In the genomic region with DNA sequence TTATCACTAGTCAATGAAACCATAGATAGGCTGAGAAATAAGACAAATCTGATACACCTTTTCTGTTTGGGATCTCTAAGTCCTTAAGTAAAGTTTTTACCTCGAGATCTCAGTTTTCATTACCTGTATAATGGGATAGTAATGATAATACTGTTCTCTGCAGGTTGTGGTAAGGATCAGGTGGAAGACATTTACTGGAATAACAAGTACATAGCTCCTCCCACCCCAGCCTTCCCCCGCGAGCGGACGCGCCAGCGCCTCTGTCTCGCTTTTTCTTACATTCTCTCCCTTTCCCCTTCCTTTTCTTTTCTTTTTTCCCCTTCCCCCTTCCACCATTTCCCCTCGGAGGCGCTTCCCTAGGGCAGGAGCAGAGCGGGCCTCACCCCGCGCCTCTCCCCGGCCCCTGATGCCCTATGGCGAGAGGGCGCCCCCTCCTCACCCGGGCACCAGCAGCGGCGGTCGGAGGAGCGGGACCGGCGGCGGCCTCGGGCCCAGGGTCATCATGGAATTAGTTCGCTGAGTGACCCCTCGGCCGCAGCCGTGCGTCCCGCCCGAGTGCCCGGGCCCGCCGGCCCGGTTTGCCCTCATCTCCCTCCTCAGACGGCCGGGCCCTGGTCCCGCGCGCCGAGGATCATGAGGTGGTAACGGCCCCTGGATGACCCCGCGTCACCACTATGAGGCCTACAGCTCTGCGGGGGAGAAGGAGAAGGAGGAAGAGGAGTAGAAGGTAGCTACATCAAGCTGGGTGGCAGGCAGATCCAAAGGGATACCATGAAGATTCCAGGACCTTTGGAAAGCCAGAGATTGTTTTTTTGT, we compare ENCODE assay signal across 8 mouse cellular contexts.
DNase-seq lines count a peak whose midpoint lies in the region; ATAC-seq and TF ChIP-seq lines count a peak whose summit lies in the region.

No protein-coding gene starts in this region.

- H3K4me2 ChIP-seq in kidney, postnatal 0 days (ENCODE audit: low read length) = peak overlapping the region; percentile 72
- H3K4me2 ChIP-seq in embryonic facial prominence, embryonic 12.5 days (replicated peaks) = peak overlapping the region; percentile 77
- H3K4me2 ChIP-seq in hindbrain, postnatal 0 days (ENCODE audit: low read depth, low read length) = peak overlapping the region; percentile 61
- H3K4me2 ChIP-seq in neural tube, embryonic 11.5 days (ENCODE audit: low read depth) = peak overlapping the region; percentile 58

- no peaks in the 10 kb centered on the region for H3K9me3 ChIP-seq in kidney, postnatal 0 days (replicated peaks; ENCODE audit: low read length)
- H3K9me3 ChIP-seq in embryonic facial prominence, embryonic 12.5 days = no peaks in the 10 kb centered on the region
- H3K9me3 ChIP-seq in hindbrain, postnatal 0 days (ENCODE audit: low read length) = no peaks in the 10 kb centered on the region
- H3K9me3 ChIP-seq in neural tube, embryonic 11.5 days (ENCODE audit: control insufficient read depth, low read length) = no peaks in the 10 kb centered on the region

- WGBS in kidney, postnatal 0 days = 4% methylated on average over 46 of the region's 46 CpGs
- 3% methylated on average over 44 of the region's 46 CpGs for WGBS in embryonic facial prominence, embryonic 12.5 days
- WGBS in hindbrain, postnatal 0 days = 2% methylated on average over 45 of the region's 46 CpGs
- 1% methylated on average over 46 of the region's 46 CpGs for WGBS in neural tube, embryonic 11.5 days

- no peaks in the 10 kb centered on the region for H3K27me3 ChIP-seq in kidney, postnatal 0 days (ENCODE audit: insufficient read depth, low read length)
- peaks cover 3% of the 10 kb centered on the region; the same call in 1 of the 2 replicates for H3K27me3 ChIP-seq in embryonic facial prominence, embryonic 12.5 days
- H3K27me3 ChIP-seq in hindbrain, postnatal 0 days (ENCODE audit: insufficient read depth, low read length) = no peaks in the 10 kb centered on the region
- no peaks in the 10 kb centered on the region for H3K27me3 ChIP-seq in neural tube, embryonic 11.5 days (ENCODE audit: control insufficient read depth, insufficient read depth, low read length)

- ATAC-seq in kidney, postnatal 0 days (replicated peaks; ENCODE audit: low FRiP score, low read depth) = peak; percentile 63
- ATAC-seq in embryonic facial prominence, embryonic 12.5 days (ENCODE audit: insufficient number of reproducible peaks, insufficient read depth, low FRiP score, low TSS enrichment) = no peak
- ATAC-seq in hindbrain, postnatal 0 days = peak; percentile 49; the same call in 1 of the 2 replicates
- peak; percentile 53 for ATAC-seq in neural tube, embryonic 11.5 days (ENCODE audit: insufficient read depth, low FRiP score, low TSS enrichment)

- no peaks in the 10 kb centered on the region for H3K4me1 ChIP-seq in kidney, postnatal 0 days (replicated peaks; ENCODE audit: insufficient read depth, low read length)
- H3K4me1 ChIP-seq in embryonic facial prominence, embryonic 12.5 days = no peaks in the 10 kb centered on the region
- no peaks in the 10 kb centered on the region for H3K4me1 ChIP-seq in hindbrain, postnatal 0 days (ENCODE audit: insufficient read depth, low read length)
- H3K4me1 ChIP-seq in neural tube, embryonic 11.5 days (ENCODE audit: control insufficient read depth, insufficient read depth, low read length) = no peaks in the 10 kb centered on the region

- no peak overlapping the region for H3K27ac ChIP-seq in kidney, postnatal 0 days
- no peak overlapping the region for H3K27ac ChIP-seq in embryonic facial prominence, embryonic 12.5 days
- H3K27ac ChIP-seq in hindbrain, postnatal 0 days = no peak overlapping the region
- H3K27ac ChIP-seq in neural tube, embryonic 11.5 days (ENCODE audit: low read depth, low read length) = no peak overlapping the region

- H3K4me3 ChIP-seq in kidney, postnatal 0 days (replicated peaks; ENCODE audit: low read depth, low read length) = peak overlapping the region; percentile 30
- H3K4me3 ChIP-seq in embryonic facial prominence, embryonic 12.5 days = peak overlapping the region; percentile 45
- H3K4me3 ChIP-seq in hindbrain, postnatal 0 days (ENCODE audit: low read length) = peak overlapping the region; percentile 36
- H3K4me3 ChIP-seq in neural tube, embryonic 11.5 days (ENCODE audit: low read depth, low read length) = peak overlapping the region; percentile 34

- no peaks in the 10 kb centered on the region for H3K36me3 ChIP-seq in kidney, postnatal 0 days (ENCODE audit: insufficient read depth, low read length)
- no peaks in the 10 kb centered on the region for H3K36me3 ChIP-seq in embryonic facial prominence, embryonic 12.5 days
- H3K36me3 ChIP-seq in hindbrain, postnatal 0 days (ENCODE audit: insufficient read depth, low read length) = no peaks in the 10 kb centered on the region
- H3K36me3 ChIP-seq in neural tube, embryonic 11.5 days (ENCODE audit: control insufficient read depth, insufficient read depth, low read length) = no peaks in the 10 kb centered on the region

- TF ChIP-seq CTCF in kidney, postnatal 0 days (IDR thresholded peaks at IDR 0.05; ENCODE audit: low read depth) = no peak
- no peak for TF ChIP-seq CTCF in hindbrain, postnatal 0 days (IDR thresholded peaks at IDR 0.05; ENCODE audit: low read depth)

- no peak for DNase-seq in kidney, postnatal 0 days (ENCODE audit: low spot score)
- no peak for DNase-seq in kidney, postnatal 25 days
- DNase-seq in hindbrain, postnatal 0 days (ENCODE audit: low spot score) = no peak
- peak; percentile 30 for DNase-seq in neural tube, embryonic 11.5 days (ENCODE audit: low spot score)
- no peak for DNase-seq in cerebellum, postnatal 4 days (ENCODE audit: low spot score in 2 of 2)
- DNase-seq in urinary bladder, postnatal 25 days (ENCODE audit: low spot score) = no peak
- no peak for DNase-seq in layer of hippocampus, adult 18-20 months (ENCODE audit: low spot score in 2 of 2)

- H3K9ac ChIP-seq in kidney, postnatal 0 days (ENCODE audit: low read depth, low read length) = 0 out of 2 replicates have a peak overlapping the region, but pooled peaks have one; percentile 31
- peak overlapping the region; percentile 60 for H3K9ac ChIP-seq in embryonic facial prominence, embryonic 12.5 days
- 0 out of 2 replicates have a peak overlapping the region, but pooled peaks have one; percentile 24 for H3K9ac ChIP-seq in hindbrain, postnatal 0 days (replicated peaks; ENCODE audit: low read length)
- peak overlapping the region; percentile 53 for H3K9ac ChIP-seq in neural tube, embryonic 11.5 days (ENCODE audit: low read length)
